Mouse (Mus musculus): Measurements from ENCODE around the gene Slc29a2.

Slc29a2 gene

DNA sequence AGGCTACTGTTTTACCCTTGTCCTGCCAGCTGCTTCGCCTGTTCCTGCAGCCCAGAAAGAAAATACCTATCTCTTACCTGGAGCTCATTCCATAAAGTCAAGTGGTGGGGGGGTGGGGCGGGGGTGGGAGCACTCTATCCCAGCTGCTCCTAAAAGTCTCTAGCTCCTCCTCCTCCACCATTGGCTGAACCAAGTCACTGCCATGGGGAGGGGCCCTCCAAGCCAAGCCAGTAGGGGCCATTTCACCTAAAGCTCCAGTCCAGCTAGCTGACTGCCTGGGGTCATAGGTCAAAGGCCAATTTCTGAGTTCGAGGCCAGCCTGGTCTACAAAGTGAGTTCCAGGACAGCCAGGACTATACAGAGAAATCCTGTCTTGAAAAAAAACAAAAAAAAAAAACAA, 9.0 kb downstream of the Slc29a2 start:
- DNase-seq (ENCODE audit: low read depth, low spot score), result no peak

GRCm38 (mm10) chr19:5036577-5036976, 12.9 kb downstream of the Slc29a2 start:
- no peak for DNase-seq (ENCODE audit: low read depth, low spot score)

- no peak for DNase-seq (ENCODE audit: low read depth, low spot score)
Measured at GRCm38 (mm10) chr19:5037678-5038571, 14.3 kb downstream of the Slc29a2 start.

DNA sequence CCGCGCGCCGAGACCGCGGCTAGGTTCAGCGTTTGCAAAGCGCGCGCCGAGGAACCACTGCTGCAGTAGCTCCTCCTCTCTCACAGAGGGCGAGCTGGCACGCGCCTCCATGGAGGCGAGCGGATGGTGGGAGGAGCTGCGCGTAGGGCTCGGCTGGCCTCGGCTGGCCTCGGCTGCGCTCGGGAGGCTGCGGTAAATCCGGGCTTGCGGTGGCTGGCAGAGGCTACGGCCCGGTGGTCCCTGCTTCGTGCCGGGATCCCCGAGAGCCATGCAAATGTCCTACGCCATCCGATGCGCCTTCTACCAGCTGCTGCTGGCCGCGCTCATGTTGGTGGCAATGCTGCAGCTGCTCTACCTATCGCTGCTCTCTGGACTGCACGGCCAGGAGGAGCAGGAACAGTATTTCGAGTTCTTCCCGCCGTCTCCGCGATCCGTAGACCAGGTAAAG, 15.1 kb downstream of the Slc29a2 start, which contains the start of the genes B4gat1 and AC124502.3:
Gene B4gat1 (plus strand): TSS at position 118 of the 448 bp plus-strand sequence.
Gene AC124502.3 (plus strand): TSS at position 183 of the 448 bp plus-strand sequence.
- DNase-seq (ENCODE audit: low read depth, low spot score), result peak; percentile 55

GRCm38 (mm10) chr19:5039301-5040114, 15.8 kb downstream of the Slc29a2 start:
- DNase-seq (ENCODE audit: low read depth, low spot score), result no peak

DNA sequence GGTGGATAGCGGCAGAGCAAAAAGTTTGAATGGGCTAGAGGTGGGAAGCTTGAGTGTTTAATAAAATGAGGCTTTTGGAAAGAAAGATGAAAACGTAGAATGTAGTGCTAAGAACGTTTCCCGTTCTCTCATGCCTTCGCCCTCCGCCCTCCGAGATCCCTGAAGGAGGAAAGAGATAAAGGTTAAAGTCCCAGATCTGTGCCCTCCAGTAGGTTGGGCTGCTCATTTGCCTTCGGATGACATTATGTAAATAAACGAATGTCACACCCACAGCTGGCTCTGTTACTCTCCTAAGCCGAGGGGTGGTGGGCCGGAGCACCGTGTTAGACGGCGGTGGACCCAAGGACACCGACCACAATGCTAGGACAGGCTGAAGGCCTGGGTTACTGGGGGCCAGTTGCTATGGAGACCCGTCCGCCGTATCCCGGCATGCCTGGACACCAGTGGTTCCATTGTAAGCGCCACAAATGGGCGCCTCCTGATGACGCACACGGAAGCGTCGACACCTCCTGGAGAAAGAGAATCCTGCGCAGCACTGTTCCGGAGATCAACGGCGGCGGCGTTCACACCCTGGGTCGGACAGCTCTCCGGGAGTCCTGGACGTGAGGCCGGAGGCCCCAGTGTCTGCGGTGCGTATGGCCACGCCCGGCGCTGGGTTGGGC, 17.3 kb downstream of the Slc29a2 start, which contains the start of gene Brms1:
Gene Brms1 (plus strand): TSS at position 493 of the 662 bp plus-strand sequence.
- DNase-seq (ENCODE audit: low read depth, low spot score), result peak; percentile 76

DNA sequence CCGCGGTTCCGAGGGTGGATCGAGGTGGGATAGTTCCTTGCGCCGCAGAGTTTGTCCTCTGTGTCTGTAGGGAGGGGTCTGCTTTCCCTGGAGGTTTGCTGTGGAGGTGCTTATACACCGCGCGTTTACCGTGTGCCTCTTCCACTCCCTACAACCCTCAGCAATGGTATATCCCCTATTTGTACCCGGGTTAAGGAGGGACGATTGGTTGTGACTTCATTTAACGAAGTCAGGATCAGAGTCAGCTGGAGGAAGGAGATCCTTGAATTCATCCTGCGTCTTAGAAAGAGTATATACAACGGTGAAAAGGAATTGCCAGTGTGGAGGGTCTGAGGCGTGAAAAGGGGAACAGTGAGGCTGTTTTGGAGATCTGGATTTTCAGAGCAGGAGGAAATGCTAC, 17.9 kb downstream of the Slc29a2 start:
- no peak for DNase-seq (ENCODE audit: low read depth, low spot score)

GRCm38 (mm10) chr19:5045531-5045930, 21.9 kb downstream of the Slc29a2 start:
- DNase-seq (ENCODE audit: low read depth, low spot score), result no peak

GRCm38 (mm10) chr19:5048138-5049056, 24.7 kb downstream of the Slc29a2 start:
- DNase-seq (ENCODE audit: low read depth, low spot score), result no peak

DNA sequence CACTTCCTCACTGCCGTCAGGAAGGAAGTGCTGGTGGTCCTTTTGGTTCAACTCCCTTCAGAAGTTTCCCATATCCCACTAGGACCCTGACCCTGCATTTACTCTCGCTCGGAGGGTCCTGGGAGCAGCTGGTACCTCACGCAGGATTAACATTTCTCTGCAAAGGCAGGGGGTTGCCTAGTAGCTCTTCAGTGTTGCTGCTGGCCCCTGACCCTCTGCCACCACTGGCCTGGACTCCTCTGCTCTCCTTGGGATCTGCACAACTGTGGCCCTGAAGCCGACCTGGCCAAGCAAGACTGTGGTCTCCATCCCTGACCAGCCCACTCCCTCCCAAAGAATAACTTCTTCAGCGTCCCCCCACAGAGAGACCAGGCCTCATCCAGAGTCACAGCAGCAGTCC, 25.7 kb downstream of the Slc29a2 start:
- no peak for DNase-seq (ENCODE audit: low read depth, low spot score)

DNA sequence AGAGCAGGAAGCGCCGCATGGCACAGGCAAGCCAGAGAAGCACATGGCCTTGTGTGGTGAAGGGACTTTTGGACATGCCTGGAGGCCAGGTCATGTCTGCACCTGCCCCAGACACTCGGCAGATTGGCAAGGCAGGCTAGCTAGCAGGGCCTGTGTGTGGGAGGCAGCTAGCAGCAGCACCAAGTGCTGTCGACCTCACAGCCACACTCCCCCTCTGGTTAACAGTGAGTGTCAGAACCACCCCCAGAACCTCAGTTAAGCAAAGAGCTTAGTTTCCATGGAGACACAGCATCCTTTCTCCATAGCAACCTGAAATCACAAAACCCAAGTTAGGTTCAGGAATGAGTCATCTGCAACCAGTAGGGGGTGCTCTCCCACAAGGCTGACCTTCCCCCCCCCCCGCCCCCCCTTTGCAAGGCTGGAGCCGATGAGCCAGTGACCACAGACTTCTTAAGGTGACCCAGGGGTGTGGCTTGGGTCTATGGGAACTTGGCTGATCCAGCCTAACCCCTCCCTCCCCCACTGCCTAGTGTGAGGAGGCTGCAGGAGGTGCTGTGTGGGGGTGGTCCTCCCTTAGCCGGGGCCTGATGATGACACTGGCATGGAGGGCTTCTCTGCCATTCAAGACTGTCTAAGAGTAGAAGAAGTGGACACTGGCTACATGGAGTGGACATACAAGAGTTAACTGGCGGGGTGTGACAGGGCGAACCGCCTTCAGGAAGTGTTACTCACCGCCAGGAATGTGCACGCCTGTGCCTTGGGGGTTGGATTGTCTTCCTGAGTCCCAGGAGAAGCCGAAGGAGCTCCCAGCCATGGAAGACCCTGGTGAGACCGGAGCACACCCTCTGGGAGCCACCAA, 26.6 kb downstream of the Slc29a2 start, which contains the start of gene Rin1:
Gene Rin1 (plus strand): TSS at position 435 of the 859 bp plus-strand sequence.
- DNase-seq (ENCODE audit: low read depth, low spot score), result no peak

DNA sequence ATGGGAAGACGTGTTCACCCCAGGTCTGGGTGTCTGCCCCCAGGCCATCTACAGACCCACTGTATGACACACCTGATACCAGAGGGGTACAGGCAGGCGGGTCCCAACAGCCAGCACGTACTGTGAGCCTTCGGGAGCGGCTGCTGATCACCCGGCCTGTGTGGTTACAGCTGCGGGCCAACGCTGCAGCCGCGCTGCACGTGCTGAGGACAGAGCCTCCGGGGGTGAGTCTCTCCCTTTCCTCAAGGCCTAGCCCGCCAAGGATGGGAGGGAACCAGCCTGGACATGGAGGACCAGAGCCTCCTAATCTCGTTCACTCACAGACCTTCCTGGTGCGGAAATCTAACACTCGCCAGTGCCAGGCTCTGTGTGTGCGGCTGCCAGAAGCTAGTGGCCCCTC, 27.4 kb downstream of the Slc29a2 start:
- no peak for DNase-seq (ENCODE audit: low read depth, low spot score)

- DNase-seq (ENCODE audit: low read depth, low spot score), result no peak
Measured at GRCm38 (mm10) chr19:5051515-5051914, 27.9 kb downstream of the Slc29a2 start.

- no peak for DNase-seq (ENCODE audit: low read depth, low spot score)
Measured at GRCm38 (mm10) chr19:5052166-5052822, 28.6 kb downstream of the Slc29a2 start.

GRCm38 (mm10) chr19:5052853-5053252, 29.2 kb downstream of the Slc29a2 start:
- no peak for DNase-seq (ENCODE audit: low read depth, low spot score)

DNA sequence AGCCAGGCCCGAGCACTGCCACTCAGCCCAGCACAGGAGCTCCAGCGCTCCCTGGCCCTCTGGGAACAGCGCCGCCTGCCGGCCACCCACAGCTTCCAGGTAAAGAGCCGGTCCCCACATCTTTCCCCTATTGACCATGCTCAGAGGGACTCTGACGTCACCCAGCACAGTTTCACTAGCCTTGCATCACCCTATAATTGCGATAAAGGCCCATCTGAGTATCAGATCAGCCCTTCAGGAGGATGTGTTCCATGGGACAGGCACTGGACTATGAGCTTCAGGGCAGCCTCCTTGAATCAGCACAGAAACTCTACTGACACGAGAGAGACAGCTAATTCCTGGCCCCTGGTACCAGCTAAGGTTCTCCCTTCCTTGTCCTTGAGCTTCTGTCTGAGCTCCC, 30.2 kb downstream of the Slc29a2 start:
- DNase-seq (ENCODE audit: low read depth, low spot score), result no peak

DNA sequence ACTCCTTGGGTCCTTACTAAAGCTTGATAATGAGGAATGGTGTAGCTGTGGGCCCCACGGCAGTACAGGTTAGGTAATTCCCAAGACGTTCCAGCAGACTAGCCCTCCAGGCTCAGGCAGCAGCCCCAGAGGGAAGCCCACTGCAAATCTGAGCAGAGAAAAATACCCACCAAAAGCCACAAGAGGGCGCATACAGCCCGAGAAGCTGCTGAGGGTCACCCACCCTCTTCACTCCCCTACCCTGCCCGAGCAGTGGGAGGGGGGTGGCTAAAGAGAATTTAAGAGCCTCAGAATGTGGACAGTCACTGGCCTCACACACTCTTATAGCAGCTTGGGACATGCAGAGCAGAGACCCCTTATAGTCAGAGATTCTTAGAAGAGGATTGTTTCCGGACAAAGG, 32.6 kb downstream of the Slc29a2 start:
- no peak for DNase-seq (ENCODE audit: low read depth, low spot score)

DNA sequence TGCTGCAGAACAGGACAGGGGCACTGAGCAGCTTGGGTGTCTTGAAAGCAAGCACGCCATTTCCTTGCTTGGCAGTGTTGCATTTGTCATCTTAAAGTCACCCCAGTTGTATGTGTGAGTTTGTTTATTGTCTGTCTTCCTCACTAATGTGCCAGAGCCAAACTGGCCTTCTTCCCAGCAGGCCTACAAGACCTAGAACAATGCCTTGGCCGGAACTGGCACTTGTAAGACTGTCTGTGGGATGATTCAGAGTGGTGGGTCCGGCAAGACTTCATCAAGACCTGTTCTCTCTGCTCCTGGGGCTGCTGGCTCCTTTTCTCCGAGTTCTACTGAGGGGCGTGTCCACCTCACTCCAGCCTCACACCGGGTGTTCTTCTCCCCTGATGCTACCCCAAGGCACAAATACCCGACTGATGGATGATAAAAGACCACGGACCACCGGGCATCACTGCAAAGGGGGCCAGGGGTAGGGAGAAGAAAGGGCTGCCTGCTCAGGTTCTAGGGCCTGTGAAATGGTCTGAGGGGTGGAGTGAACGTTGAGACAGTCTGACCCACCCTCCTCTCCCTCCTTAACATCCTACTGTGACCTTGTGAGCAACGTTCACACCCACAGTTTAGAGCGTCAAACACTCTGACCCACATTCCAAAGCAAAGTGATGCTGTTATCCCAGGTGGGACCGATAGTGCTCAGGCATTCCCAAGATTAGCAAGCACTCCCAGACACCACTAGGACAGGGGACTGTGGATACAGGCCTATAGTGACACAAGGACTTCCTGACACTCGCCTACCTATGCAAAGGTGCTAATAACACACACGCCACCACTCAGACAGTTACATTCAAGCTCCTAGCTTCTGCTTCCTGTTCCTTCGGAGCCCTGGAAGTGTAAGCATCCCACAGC, 34.5 kb downstream of the Slc29a2 start:
- DNase-seq (ENCODE audit: low read depth, low spot score), result no peak

Measured in c-Kit-negative CD71-positive TER-119-positive erythroid progenitor cells, embryonic 14.5 days (primary cell).